Mouse (Mus musculus) mouse embryonic stem cell (cell line): ENCODE measurements around the gene Cacna1s.

Source experiments
- in situ Hi-C, 2 experiments: fragments of 300-500 bp; cut with MboI; formaldehyde crosslinking; loops; 1 replicate in 1 of 2; 3 replicates in 1 of 2; pipeline ENCODE4 v1.14.3; 2019 to 2020; ENCODE audit warnings: low sequenced_read_pairs in 2 of 2, low pct_unique_long_range_greater_than_20kb in 1 of 2, mixed read lengths in 1 of 2; ENCODE audit not compliant: unreplicated experiment in 1 of 2

Cacna1s gene

GRCm38 (mm10) chr1:136156951-136157350 lies 104.4 kb downstream of the Cacna1s start:
- in situ Hi-C loops: no loop called here

DNA sequence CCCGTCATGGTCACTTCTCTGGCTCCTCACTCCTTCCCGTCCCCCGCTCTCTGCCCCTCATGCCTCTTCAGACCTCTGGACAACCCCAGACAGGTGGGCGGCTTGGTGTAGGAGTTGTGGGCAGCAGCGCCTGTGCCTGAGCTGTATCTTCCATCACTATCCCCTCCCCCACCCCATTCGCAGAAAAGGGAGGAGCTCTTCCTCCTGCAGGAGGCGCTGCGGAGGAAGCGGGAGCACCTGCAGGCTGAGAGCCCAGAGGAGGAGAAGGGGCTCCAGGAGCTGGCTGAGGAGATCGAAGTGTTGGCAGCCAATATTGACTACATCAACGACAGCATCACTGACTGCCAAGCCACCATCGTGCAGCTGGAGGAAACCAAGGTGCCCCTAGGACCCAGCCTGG lies 107.3 kb downstream of the Cacna1s start:
- in situ Hi-C loops: no loop called here

DNA sequence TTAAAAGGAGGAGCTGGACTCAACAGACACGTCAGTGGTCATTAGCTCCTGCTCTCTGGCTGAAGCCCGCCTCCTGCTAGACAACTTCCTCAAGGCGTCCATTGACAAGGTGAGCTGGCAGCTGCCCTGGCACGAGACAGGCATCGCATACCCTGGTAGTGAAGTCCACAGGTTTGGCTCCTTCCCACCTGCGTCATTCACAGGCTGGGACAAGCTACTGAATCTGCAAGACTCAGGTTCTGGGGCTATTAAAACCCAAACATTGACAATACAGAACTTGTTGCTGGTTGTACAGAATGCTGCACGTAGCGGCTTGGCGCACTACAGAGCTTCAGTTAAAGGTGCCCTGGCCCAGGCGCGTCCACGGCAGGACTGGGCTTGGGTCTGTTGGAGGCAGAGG lies 107.7 kb downstream of the Cacna1s start:
- in situ Hi-C loops: no loop called here

GRCm38 (mm10) chr1:136160930-136161329 lies 108.4 kb downstream of the Cacna1s start:
- in situ Hi-C loops: no loop called here

GRCm38 (mm10) chr1:136161333-136161921 lies 108.9 kb downstream of the Cacna1s start:
- in situ Hi-C loops: no loop called here

GRCm38 (mm10) chr1:136165436-136165835 lies 112.9 kb downstream of the Cacna1s start:
- in situ Hi-C loops: no loop called here

GRCm38 (mm10) chr1:136167657-136168056 lies 115.1 kb downstream of the Cacna1s start:
- in situ Hi-C loops: no loop called here
